Mouse (Mus musculus) heart, embryonic 16.5 days (tissue): ENCODE results near the gene Spo11. TPM values are rescaled to one million over a fixed set of nuclear protein-coding genes. Genes with fewer than 3 reads are reported as not detected.
A peak's percentile ranks its signal among the peaks of the same experiment; 100 is the strongest.

Experiments used
- ATAC-seq: fragments of 200-750 bp; cut with Nextera tagmentation; replicated peaks from 2 replicates; pipeline ENCODE4 v1.8.0; 2017; ENCODE audit warnings: moderate number of reproducible peaks; ENCODE audit not compliant: insufficient read depth, low FRiP score; ENCODE audit errors: extremely low read depth
- H3K27ac ChIP-seq: fragments of 300-500 bp; sonication (generic); 2 replicates; pipeline ENCODE4 v1.5.1; 2014; ENCODE audit warnings: mild to moderate bottlenecking, low read length, control low read depth, moderate library complexity
- H3K27me3 ChIP-seq: fragments of 300-500 bp; sonication (generic); 2 replicates; pipeline ENCODE4 v1.6.1; 2014; ENCODE audit warnings: low read length, mixed read lengths; ENCODE audit not compliant: control insufficient read depth, insufficient read depth
- H3K36me3 ChIP-seq: fragments of 300-500 bp; sonication (generic); 2 replicates; pipeline ENCODE4 v1.6.1; 2014; ENCODE audit not compliant: control insufficient read depth, insufficient read depth
- H3K4me1 ChIP-seq: fragments of 300-500 bp; sonication (generic); 2 replicates; pipeline ENCODE4 v1.6.1; 2014; ENCODE audit warnings: low read length, mixed read lengths; ENCODE audit not compliant: control insufficient read depth, insufficient read depth
- H3K4me2 ChIP-seq: fragments of 300-500 bp; sonication (generic); 2 replicates; pipeline ENCODE4 v1.6.1; 2014; ENCODE audit warnings: low read depth, mild to moderate bottlenecking, control low read depth, low read length
- H3K4me3 ChIP-seq: fragments of 300-500 bp; sonication (generic); 2 replicates; pipeline ENCODE4 v1.5.1; 2014; ENCODE audit warnings: mild to moderate bottlenecking, control low read depth, low read length
- H3K9ac ChIP-seq: fragments of 300-500 bp; sonication (generic); 2 replicates; pipeline ENCODE4 v1.6.1; 2014; ENCODE audit warnings: low read length, control low read depth
- H3K9me3 ChIP-seq: fragments of 300-500 bp; sonication (generic); replicated peaks from 2 replicates; pipeline ENCODE4 v1.6.1; 2016; ENCODE audit warnings: low read length; ENCODE audit not compliant: control insufficient read depth
- WGBS: fragments of 180-500 bp; shearing (Covaris S2); extraction: QIAGEN DNeasy Blood & Tissue Kit; methylation state at CpG from one replicate; pipeline ENCODE4 v1.1.7; 2014; 5-methylcytosine and 5-hydroxymethylcytosine counted together
- polyA plus RNA-seq: library from polyadenylated mRNA; unstranded; fragments of >200 nt; fragmentation: Nextera tagmentation; extraction: Ambion mirVana; gene quantifications from 2 replicates; pipeline ENCODE4 v1.2.1, GENCODE M21; 2015

Spo11 gene
- polyA plus RNA-seq, 1 experiment from 2014 or later: 1.6 TPM

- Histone ChIP-seq H3K9ac (peak overlapping the region; percentile 86), H3K27me3 (peaks cover 24% of the 10 kb centered on the region), H3K9me3 (no peaks in the 10 kb centered on the region), H3K27ac (peak overlapping the region; percentile 94), H3K36me3 (no peaks in the 10 kb centered on the region), H3K4me1 (peaks cover 51% of the 10 kb centered on the region), H3K4me3 (peak overlapping the region; percentile 79), H3K4me2 (peak overlapping the region; percentile 90)
- no peak for ATAC-seq
- WGBS: 40% methylated on average over 5 of the region's 5 CpGs
These were observed 40.7 kb upstream of the Spo11 start for GRCm38 (mm10) chr2:172936844-172937243.

- H3K27ac ChIP-seq: peak overlapping the region; percentile 94
- ATAC-seq: no peak
These were observed 39.9 kb upstream of the Spo11 start for GRCm38 (mm10) chr2:172937326-172938190.

DNA sequence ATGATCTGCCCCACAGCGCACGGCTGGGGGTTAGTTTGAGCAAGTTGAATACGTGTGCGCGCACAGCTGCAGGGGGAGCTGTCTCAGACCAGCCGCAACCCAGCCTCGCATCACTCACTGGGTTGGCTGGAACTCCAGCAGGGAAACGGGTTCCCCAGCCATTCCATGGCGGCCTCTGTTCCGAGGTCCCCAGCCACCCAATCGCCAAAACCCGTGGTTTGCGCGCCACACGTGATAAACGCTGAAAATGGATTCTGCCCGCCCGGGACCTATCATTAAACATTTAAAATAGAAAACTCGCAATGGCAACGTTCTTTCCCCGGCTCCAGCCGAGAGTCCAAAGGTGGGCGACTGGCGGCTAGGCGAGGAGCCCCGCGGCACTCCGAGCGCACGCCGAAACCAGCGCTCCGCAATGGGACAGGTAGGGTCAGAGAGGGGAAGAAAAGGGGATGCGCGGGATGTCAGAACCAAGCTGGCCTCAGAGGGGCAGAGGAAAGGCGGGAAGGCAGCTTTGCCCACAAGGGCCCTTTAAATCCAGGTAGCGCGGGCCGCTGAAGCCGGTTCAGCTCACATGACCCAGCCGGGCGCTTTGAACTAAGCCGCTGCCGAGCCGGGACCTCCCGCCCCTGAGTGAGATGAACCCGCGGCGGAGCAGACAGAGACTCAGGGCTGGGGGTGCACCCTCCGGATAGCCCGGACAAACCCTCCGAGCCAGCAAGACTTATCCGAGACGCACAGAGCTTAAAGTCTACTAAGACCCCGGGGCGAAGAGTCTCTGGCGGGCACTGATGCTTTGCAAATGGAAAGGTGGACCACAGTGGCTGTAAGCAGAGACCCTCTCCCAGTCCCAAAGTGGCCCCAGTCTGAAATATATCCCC is 38.5 kb upstream of the Spo11 start:
- Histone ChIP-seq H3K4me3 (peak overlapping the region; percentile 79), H3K4me1 (peaks cover 38% of the 10 kb centered on the region), H3K36me3 (no peaks in the 10 kb centered on the region), H3K9me3 (no peaks in the 10 kb centered on the region), H3K27ac (peak overlapping the region; percentile 94), H3K27me3 (peaks cover 31% of the 10 kb centered on the region), H3K9ac (peak overlapping the region; percentile 86), H3K4me2 (peak overlapping the region; percentile 90)
- ATAC-seq: no peak
- WGBS: 1% methylated on average over 57 of the region's 57 CpGs

More at GRCm38 (mm10) chr2:172937326-172938190, 39.9 kb upstream of the Spo11 start:
- peak overlapping the region; percentile 86 for H3K9ac ChIP-seq
- H3K9me3 ChIP-seq: no peaks in the 10 kb centered on the region
- no peaks in the 10 kb centered on the region for H3K36me3 ChIP-seq
- H3K27me3 ChIP-seq: peaks cover 28% of the 10 kb centered on the region
- peaks cover 47% of the 10 kb centered on the region for H3K4me1 ChIP-seq
- peak overlapping the region; percentile 79 for H3K4me3 ChIP-seq
- WGBS: 25% methylated on average over 12 of the region's 12 CpGs
- peak overlapping the region; percentile 90 for H3K4me2 ChIP-seq

DNA sequence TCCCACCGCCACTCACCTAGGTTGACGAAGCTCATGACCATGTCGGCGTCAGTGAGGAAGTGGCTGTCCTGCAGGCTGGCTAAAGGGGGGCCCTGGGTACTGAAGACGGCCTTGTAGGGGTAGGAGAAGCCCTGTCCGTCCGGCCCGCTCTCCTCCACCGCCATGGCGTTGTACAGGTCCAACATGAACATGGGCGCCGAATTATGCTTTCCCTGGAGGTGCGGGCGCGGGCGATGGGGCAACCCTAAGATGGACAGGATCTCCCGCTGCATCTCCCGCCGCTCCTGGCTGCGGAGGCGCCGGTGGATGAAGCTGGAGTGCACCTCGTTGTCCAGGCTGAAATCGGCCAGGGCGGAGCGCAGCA is 37.9 kb upstream of the Spo11 start:
- H3K9ac ChIP-seq: peak overlapping the region; percentile 86
- H3K4me3 ChIP-seq: peak overlapping the region; percentile 79
- H3K27me3 ChIP-seq: peaks cover 31% of the 10 kb centered on the region
- peak overlapping the region; percentile 94 for H3K27ac ChIP-seq
- no peak for ATAC-seq
- H3K4me2 ChIP-seq: peak overlapping the region; percentile 90
- H3K36me3 ChIP-seq: no peaks in the 10 kb centered on the region
- H3K4me1 ChIP-seq: peaks cover 32% of the 10 kb centered on the region
- 0% methylated on average over 26 of the region's 26 CpGs for WGBS
- H3K9me3 ChIP-seq: no peaks in the 10 kb centered on the region

DNA sequence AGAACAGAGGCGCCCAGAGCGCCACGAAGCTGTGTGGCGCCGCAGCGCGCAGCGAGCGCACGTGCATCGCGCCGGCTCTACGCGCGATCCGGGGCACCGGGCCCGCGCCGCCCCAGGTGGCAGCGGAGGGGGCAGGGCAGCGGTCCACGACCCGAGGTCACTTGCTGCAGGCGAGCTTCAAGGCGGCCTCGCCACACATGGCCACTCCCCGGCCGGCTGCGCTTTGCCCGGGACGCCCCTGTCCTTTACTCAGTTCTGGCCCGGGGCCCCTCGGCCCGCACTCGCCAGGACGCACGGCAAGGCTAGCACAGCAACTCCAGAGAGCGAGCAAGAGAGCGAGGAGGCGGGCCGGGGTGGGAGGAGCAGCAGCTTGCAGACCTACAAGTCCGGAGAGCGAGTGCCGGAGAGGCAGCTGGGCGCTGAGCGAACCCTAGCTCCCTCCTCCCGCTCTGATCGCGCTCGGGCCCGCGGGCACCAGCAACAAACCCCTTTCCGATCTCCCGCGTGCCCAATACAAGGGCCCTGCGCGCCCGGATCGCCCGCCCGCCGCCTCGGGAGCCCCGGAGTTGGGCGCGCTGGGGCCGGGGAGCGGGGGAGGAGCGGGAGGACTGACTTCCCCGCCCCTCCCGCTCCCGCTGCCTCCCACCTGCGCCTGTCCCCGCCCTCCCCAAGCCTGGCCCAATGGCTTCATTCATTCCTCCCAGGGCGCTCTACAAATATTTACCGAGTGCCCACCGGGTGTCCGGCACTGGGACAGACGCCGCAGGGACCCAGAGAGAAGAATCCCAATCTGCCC is 37.3 kb upstream of the Spo11 start, which contains the start of gene Bmp7:
Bmp7 (minus strand) TSS at position 319 of the 796 bp plus-strand sequence.
- ATAC-seq: peak; percentile 81
- H3K9me3 ChIP-seq: no peaks in the 10 kb centered on the region
- peak within 1 kb of the TSS; percentile 94 for H3K27ac ChIP-seq
- peaks cover 26% of the 10 kb centered on the region for H3K4me1 ChIP-seq
- no peaks in the 10 kb centered on the region for H3K36me3 ChIP-seq
- H3K27me3 ChIP-seq: peaks cover 31% of the 10 kb centered on the region
- H3K9ac ChIP-seq: peak within 1 kb of the TSS; percentile 86
- WGBS: under 1% methylated on average over 81 of the region's 82 CpGs
- H3K4me2 ChIP-seq: peak within 1 kb of the TSS; percentile 90
- peak within 1 kb of the TSS; percentile 79 for H3K4me3 ChIP-seq

DNA sequence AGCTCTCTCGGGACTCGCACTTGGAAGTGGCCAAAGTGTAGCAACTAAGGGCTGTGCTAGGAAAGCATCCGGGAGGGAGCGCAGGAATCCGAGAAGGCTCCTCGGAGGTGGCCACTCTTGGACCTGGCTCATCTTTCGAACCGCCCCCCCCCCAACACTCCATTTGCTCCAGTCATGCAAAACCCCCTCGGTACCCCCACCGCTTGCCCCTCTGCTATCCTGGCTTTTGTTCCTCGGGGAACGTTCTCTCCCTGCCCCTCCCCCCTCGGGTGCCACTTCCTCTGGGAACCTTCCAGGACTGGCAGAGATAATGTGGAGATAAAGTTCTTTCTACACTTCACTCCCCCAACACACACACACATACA is 36.7 kb upstream of the Spo11 start:
- H3K27ac ChIP-seq: 0 out of 2 replicates have a peak overlapping the region, but pooled peaks have one; percentile 94
- H3K36me3 ChIP-seq: no peaks in the 10 kb centered on the region
- H3K4me3 ChIP-seq: peak overlapping the region; percentile 79
- ATAC-seq: no peak
- H3K4me2 ChIP-seq: peak overlapping the region; percentile 90
- peak overlapping the region; percentile 86 for H3K9ac ChIP-seq
- 2% methylated on average over 12 of the region's 13 CpGs for WGBS
- peaks cover 27% of the 10 kb centered on the region for H3K27me3 ChIP-seq
- no peaks in the 10 kb centered on the region for H3K9me3 ChIP-seq
- H3K4me1 ChIP-seq: peaks cover 21% of the 10 kb centered on the region

GRCm38 (mm10) chr2:172949051-172949450 is 28.4 kb upstream of the Spo11 start:
- H3K4me3 ChIP-seq: no peak overlapping the region
- H3K4me2 ChIP-seq: no peak overlapping the region
- peaks cover 17% of the 10 kb centered on the region for H3K4me1 ChIP-seq
- 31% methylated on average over 5 of the region's 5 CpGs for WGBS
- 0 out of 2 replicates have a peak overlapping the region, but pooled peaks have one; percentile 29 for H3K9ac ChIP-seq
- 0 out of 2 replicates have a peak, but pooled peaks cover 3% of the 10 kb centered on the region for H3K9me3 ChIP-seq
- H3K36me3 ChIP-seq: no peaks in the 10 kb centered on the region
- H3K27ac ChIP-seq: no peak overlapping the region
- no peaks in the 10 kb centered on the region; the same call in 1 of the 2 replicates for H3K27me3 ChIP-seq
- no peak for ATAC-seq

DNA sequence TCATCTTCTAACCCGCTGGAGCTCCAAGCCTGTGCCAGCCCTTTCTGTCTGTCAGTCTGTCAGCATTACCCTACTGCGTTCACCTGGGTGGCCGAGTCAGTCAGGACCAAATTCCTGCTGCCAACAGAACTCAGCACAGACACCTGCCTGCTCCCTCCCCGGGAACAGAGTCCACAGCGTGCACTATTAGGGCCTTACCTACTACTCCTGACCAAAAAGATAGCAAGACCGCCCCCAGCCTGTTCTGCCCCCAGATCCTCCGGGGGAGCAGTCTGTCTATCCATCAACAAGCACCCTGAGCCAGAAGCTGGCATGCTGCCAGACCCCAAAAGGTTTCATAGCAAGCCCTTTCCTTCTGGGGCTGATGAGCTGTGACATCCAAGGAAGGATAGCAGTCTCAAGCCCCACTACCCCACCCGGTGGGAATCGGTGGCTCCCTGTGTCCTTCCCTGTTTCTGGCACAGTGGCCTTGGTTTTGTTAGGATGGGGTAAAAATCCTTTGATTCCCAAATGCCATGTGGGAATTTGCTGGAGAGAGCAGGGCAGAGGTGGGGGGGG is 27.3 kb upstream of the Spo11 start:
- no peaks in the 10 kb centered on the region for H3K36me3 ChIP-seq
- no peak overlapping the region for H3K4me3 ChIP-seq
- H3K4me2 ChIP-seq: no peak overlapping the region
- peaks cover 17% of the 10 kb centered on the region for H3K4me1 ChIP-seq
- H3K27ac ChIP-seq: no peak overlapping the region; the same call in 1 of the 2 replicates
- ATAC-seq: no peak
- no peaks in the 10 kb centered on the region; the same call in 1 of the 2 replicates for H3K27me3 ChIP-seq
- H3K9ac ChIP-seq: peak overlapping the region; percentile 50
- 44% methylated on average over 9 of the region's 9 CpGs for WGBS
- H3K9me3 ChIP-seq: 0 out of 2 replicates have a peak, but pooled peaks cover 3% of the 10 kb centered on the region
